Mouse (Mus musculus) monocyte, adult 59 days (primary cell): ENCODE data around the gene Dyrk2. TPM values are rescaled to one million over a fixed set of nuclear protein-coding genes. Genes with fewer than 3 reads are reported as not detected.

Experiments
- total RNA-seq, 2 experiments: library from RNA; stranded (reverse); gene quantifications; one replicate each; pipeline ENCODE4 v1.2.4; 2023

Dyrk2 gene
- 10 to 100 TPM; 43.2 to 50.1 TPM for total RNA-seq

DNA sequence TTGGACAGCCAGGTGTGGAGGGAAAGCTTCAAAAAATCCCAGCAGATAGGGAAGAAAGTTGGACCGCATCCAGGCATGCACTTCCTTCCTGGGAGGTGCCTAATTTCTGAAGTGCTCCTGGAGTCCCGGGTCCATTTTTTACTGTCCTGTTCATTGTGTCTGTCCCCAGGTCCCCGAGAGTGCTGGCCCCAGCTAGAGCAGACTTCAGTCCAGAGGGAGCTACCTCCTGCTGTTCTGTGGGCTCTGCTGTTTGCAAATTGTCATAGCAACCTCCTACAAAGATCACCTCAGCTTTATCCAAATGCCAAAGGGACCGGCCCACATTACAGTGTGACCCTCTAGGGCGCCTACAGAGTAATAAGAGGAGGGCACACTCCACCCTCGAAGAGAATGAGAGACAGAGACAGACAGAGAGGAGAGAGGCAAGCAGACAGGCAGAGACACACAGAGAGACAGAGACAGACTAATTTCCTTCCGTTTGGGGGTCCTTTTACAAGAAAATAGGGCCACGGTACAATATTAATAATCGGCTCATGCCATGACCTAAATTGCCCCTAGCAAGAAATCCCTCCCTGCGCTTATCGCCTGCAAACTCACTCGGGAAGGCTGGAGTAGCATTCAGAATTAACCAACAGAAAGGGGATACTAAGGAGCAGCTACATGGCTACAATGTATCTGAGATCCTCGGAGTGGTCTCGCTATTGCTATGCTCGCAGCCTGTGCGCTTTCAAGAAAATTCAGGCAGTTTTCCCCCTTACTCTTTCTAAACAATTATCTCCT, at the start of gene Dyrk2:
Gene Dyrk2 (minus strand): TSS at position 9 of the 780 bp plus-strand sequence.

